Mouse (Mus musculus): ENCODE data around the gene Ptov1. TPM values are rescaled to one million over a fixed set of nuclear protein-coding genes. Genes with fewer than 3 reads are reported as not detected.

Gene Ptov1
- polyA plus RNA-seq, 1 experiment from 2014 or later, result 389 TPM

- peak overlapping the region; percentile 72 for H3K4me3 ChIP-seq (ENCODE audit: low read length)
- peak overlapping the region; percentile 99 for H3K27ac ChIP-seq (ENCODE audit: low read depth, low read length)
- under 1% methylated on average over 33 of the region's 33 CpGs for WGBS
- H3K36me3 ChIP-seq (ENCODE audit: control insufficient read depth, insufficient read depth, low read length), result peaks cover 16% of the 10 kb centered on the region
- no peaks in the 10 kb centered on the region for H3K9me3 ChIP-seq (ENCODE audit: control insufficient read depth, low read length)
- H3K4me1 ChIP-seq (ENCODE audit: control insufficient read depth, insufficient read depth, low read depth, low read length), result peaks cover 30% of the 10 kb centered on the region
- H3K27me3 ChIP-seq (replicated peaks; ENCODE audit: control insufficient read depth, insufficient read depth, low read length), result no peaks in the 10 kb centered on the region
- peak; percentile 52 for ATAC-seq
- peak overlapping the region; percentile 82 for H3K9ac ChIP-seq (ENCODE audit: low read depth, low read length)
- H3K4me2 ChIP-seq (ENCODE audit: low read length), result peak overlapping the region; percentile 92
Measured at GRCm38 (mm10) chr7:44850146-44850545, 19.4 kb downstream of the Ptov1 start.

- H3K9ac ChIP-seq (ENCODE audit: low read depth, low read length), result peak overlapping the region; percentile 82
- H3K27me3 ChIP-seq (replicated peaks; ENCODE audit: control insufficient read depth, insufficient read depth, low read length), result no peaks in the 10 kb centered on the region
- H3K27ac ChIP-seq (ENCODE audit: low read depth, low read length), result peak overlapping the region; percentile 99
- WGBS, result under 1% methylated on average over 41 of the region's 41 CpGs
- peaks cover 22% of the 10 kb centered on the region for H3K36me3 ChIP-seq (ENCODE audit: control insufficient read depth, insufficient read depth, low read length)
- H3K4me2 ChIP-seq (ENCODE audit: low read length), result peak overlapping the region; percentile 92
- peak overlapping the region; percentile 72 for H3K4me3 ChIP-seq (ENCODE audit: low read length)
- ATAC-seq, result peak; percentile 74
- H3K4me1 ChIP-seq (ENCODE audit: control insufficient read depth, insufficient read depth, low read depth, low read length), result peaks cover 30% of the 10 kb centered on the region
- H3K9me3 ChIP-seq (ENCODE audit: control insufficient read depth, low read length), result no peaks in the 10 kb centered on the region
Measured at GRCm38 (mm10) chr7:44849416-44850111, 20.0 kb downstream of the Ptov1 start.

- H3K9ac ChIP-seq (ENCODE audit: low read depth, low read length), result peak within 1 kb of the TSS; percentile 82
- WGBS, result under 1% methylated on average over 54 of the region's 54 CpGs
- no peaks in the 10 kb centered on the region for H3K27me3 ChIP-seq (replicated peaks; ENCODE audit: control insufficient read depth, insufficient read depth, low read length)
- H3K27ac ChIP-seq (ENCODE audit: low read depth, low read length), result peak within 1 kb of the TSS; percentile 99
- H3K36me3 ChIP-seq (ENCODE audit: control insufficient read depth, insufficient read depth, low read length), result peaks cover 29% of the 10 kb centered on the region
- peak; percentile 89 for ATAC-seq
- no peaks in the 10 kb centered on the region for H3K9me3 ChIP-seq (ENCODE audit: control insufficient read depth, low read length)
- H3K4me1 ChIP-seq (ENCODE audit: control insufficient read depth, insufficient read depth, low read depth, low read length), result peaks cover 27% of the 10 kb centered on the region
- peak within 1 kb of the TSS; percentile 72 for H3K4me3 ChIP-seq (ENCODE audit: low read length)
- peak within 1 kb of the TSS; percentile 92 for H3K4me2 ChIP-seq (ENCODE audit: low read length)
Measured at GRCm38 (mm10) chr7:44848561-44849415, 20.8 kb downstream of the Ptov1 start, which contains the start of the genes Akt1s1 and Tbc1d17. Gene Akt1s1, plus strand, starts transcription at chr7:44848991. Gene Tbc1d17, minus strand, starts transcription at chr7:44849079.

GRCm38 (mm10) chr7:44847772-44848171, 21.8 kb downstream of the Ptov1 start:
- H3K4me1 ChIP-seq (ENCODE audit: control insufficient read depth, insufficient read depth, low read depth, low read length), result peaks cover 20% of the 10 kb centered on the region
- H3K4me2 ChIP-seq (ENCODE audit: low read length), result peak overlapping the region; percentile 92
- peak overlapping the region; percentile 72 for H3K9ac ChIP-seq (ENCODE audit: low read depth, low read length)
- peak overlapping the region; percentile 72 for H3K4me3 ChIP-seq (ENCODE audit: low read length)
- H3K9me3 ChIP-seq (ENCODE audit: control insufficient read depth, low read length), result no peaks in the 10 kb centered on the region
- no peak overlapping the region; the same call in none of the 2 replicates for H3K27ac ChIP-seq (ENCODE audit: low read depth, low read length)
- H3K27me3 ChIP-seq (replicated peaks; ENCODE audit: control insufficient read depth, insufficient read depth, low read length), result no peaks in the 10 kb centered on the region
- WGBS, result 80% methylated on average over 5 of the region's 5 CpGs
- peaks cover 35% of the 10 kb centered on the region for H3K36me3 ChIP-seq (ENCODE audit: control insufficient read depth, insufficient read depth, low read length)
- ATAC-seq, result no peak

GRCm38 (mm10) chr7:44846804-44847203, 22.8 kb downstream of the Ptov1 start:
- Histone ChIP-seq H3K27ac (ENCODE audit: low read depth, low read length) (no peak overlapping the region), H3K9ac (ENCODE audit: low read depth, low read length) (no peak overlapping the region), H3K4me1 (ENCODE audit: control insufficient read depth, insufficient read depth, low read depth, low read length) (peaks cover 20% of the 10 kb centered on the region), H3K9me3 (ENCODE audit: control insufficient read depth, low read length) (no peaks in the 10 kb centered on the region), H3K4me2 (ENCODE audit: low read length) (no peak overlapping the region), H3K27me3 (replicated peaks; ENCODE audit: control insufficient read depth, insufficient read depth, low read length) (peaks cover 3% of the 10 kb centered on the region), H3K4me3 (ENCODE audit: low read length) (no peak overlapping the region), H3K36me3 (ENCODE audit: control insufficient read depth, insufficient read depth, low read length) (peaks cover 44% of the 10 kb centered on the region)
- WGBS, result 90% methylated on average over 7 of the region's 7 CpGs
- ATAC-seq, result no peak

GRCm38 (mm10) chr7:44845006-44845405, 24.6 kb downstream of the Ptov1 start:
- Histone ChIP-seq H3K9ac (ENCODE audit: low read depth, low read length) (no peak overlapping the region), H3K27ac (ENCODE audit: low read depth, low read length) (no peak overlapping the region), H3K36me3 (ENCODE audit: control insufficient read depth, insufficient read depth, low read length) (peaks cover 53% of the 10 kb centered on the region), H3K4me1 (ENCODE audit: control insufficient read depth, insufficient read depth, low read depth, low read length) (peaks cover 14% of the 10 kb centered on the region), H3K4me3 (ENCODE audit: low read length) (no peak overlapping the region), H3K9me3 (ENCODE audit: control insufficient read depth, low read length) (no peaks in the 10 kb centered on the region), H3K27me3 (replicated peaks; ENCODE audit: control insufficient read depth, insufficient read depth, low read length) (peaks cover 16% of the 10 kb centered on the region), H3K4me2 (ENCODE audit: low read length) (no peak overlapping the region)
- ATAC-seq, result no peak
- WGBS, result 97% methylated on average over 9 of the region's 10 CpGs

- 95% methylated on average over 8 of the region's 8 CpGs for WGBS
- no peak overlapping the region for H3K4me2 ChIP-seq (ENCODE audit: low read length)
- H3K9ac ChIP-seq (ENCODE audit: low read depth, low read length), result no peak overlapping the region
- peaks cover 54% of the 10 kb centered on the region for H3K36me3 ChIP-seq (ENCODE audit: control insufficient read depth, insufficient read depth, low read length)
- no peaks in the 10 kb centered on the region for H3K9me3 ChIP-seq (ENCODE audit: control insufficient read depth, low read length)
- no peak overlapping the region for H3K4me3 ChIP-seq (ENCODE audit: low read length)
- peaks cover 16% of the 10 kb centered on the region for H3K27me3 ChIP-seq (replicated peaks; ENCODE audit: control insufficient read depth, insufficient read depth, low read length)
- no peak overlapping the region for H3K27ac ChIP-seq (ENCODE audit: low read depth, low read length)
- H3K4me1 ChIP-seq (ENCODE audit: control insufficient read depth, insufficient read depth, low read depth, low read length), result peaks cover 13% of the 10 kb centered on the region
- no peak for ATAC-seq
Measured at GRCm38 (mm10) chr7:44841825-44842463, 27.6 kb downstream of the Ptov1 start.

- H3K36me3 ChIP-seq (ENCODE audit: control insufficient read depth, insufficient read depth, low read length), result peaks cover 41% of the 10 kb centered on the region
- peak overlapping the region; percentile 32 for H3K4me3 ChIP-seq (ENCODE audit: low read length)
- no peak overlapping the region for H3K27ac ChIP-seq (ENCODE audit: low read depth, low read length)
- no peak overlapping the region for H3K9ac ChIP-seq (ENCODE audit: low read depth, low read length)
- 49% methylated on average over 14 of the region's 14 CpGs for WGBS
- no peaks in the 10 kb centered on the region for H3K9me3 ChIP-seq (ENCODE audit: control insufficient read depth, low read length)
- H3K27me3 ChIP-seq (replicated peaks; ENCODE audit: control insufficient read depth, insufficient read depth, low read length), result peaks cover 16% of the 10 kb centered on the region
- H3K4me2 ChIP-seq (ENCODE audit: low read length), result peak overlapping the region; percentile 64; the same call in 1 of the 2 replicates
- no peak for ATAC-seq
- peaks cover 13% of the 10 kb centered on the region for H3K4me1 ChIP-seq (ENCODE audit: control insufficient read depth, insufficient read depth, low read depth, low read length)
Measured at GRCm38 (mm10) chr7:44840426-44840825, 29.2 kb downstream of the Ptov1 start.

All from hindbrain, embryonic 16.5 days (tissue).